Mouse (Mus musculus): Measurements from ENCODE around the gene Atp2b4. TPM values are rescaled to one million over a fixed set of nuclear protein-coding genes. Genes with fewer than 3 reads are reported as not detected.
A peak's percentile ranks its signal among the peaks of the same experiment; 100 is the strongest.
"Not testable (repeated sequence)": the region's sequence is repeated elsewhere in the genome, so short reads cannot be mapped to it uniquely, and the experiment has no call there.

Atp2b4 gene
- polyA plus RNA-seq, 1 experiment from 2014 or later, result 22.3 TPM

DNA sequence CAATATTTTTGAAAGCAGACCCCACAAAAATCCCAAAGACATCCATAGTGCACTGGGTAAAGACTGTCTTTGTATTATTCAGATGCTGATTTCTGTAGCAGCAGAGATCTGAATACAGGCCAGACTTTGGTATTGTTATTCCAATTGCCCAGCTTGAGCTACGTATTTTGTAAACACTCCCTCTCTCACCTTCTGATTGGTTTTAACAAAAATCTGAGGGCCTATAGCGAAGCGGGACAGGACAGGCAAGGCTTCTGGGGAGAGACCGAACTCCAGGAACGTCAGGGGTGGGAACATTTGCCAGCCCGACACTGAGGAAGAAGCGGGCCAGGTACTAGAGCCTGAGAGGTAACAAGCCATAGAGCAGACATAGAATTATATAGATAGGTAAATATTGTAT lies 133.1 kb downstream of the Atp2b4 start:
- Histone ChIP-seq H3K4me3 (replicated peaks) (no peak overlapping the region), H3K36me3 (no peaks in the 10 kb centered on the region), H3K4me1 (no peaks in the 10 kb centered on the region), H3K9me3 (replicated peaks) (no peaks in the 10 kb centered on the region), H3K9ac (no peak overlapping the region), H3K27me3 (no peaks in the 10 kb centered on the region), H3K27ac (replicated peaks) (no peak overlapping the region), H3K4me2 (replicated peaks) (no peak overlapping the region)
- ATAC-seq (ENCODE audit: insufficient number of reproducible peaks, low FRiP score, low TSS enrichment, low read depth), result no peak
- WGBS, result 55% methylated on average over 7 of the region's 7 CpGs

DNA sequence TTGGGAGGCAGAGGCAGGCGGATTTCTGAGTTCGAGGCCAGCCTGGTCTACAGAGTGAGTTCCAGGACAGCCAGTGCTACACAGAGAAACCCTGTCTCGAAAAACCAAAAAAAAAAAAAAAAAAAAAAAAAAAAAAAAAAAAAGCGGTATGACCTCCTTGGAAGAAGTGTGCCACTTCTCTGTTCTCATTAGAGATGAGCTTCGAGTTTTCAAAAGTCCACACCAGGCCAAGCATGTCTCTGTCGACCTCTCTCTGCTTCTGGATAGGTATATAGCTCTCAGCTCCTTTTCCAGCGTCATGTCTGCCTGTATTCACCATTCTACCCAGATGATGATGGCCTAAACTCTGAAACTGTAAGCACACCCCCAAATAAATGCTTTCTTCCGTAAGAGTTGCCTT lies 135.1 kb downstream of the Atp2b4 start:
- H3K4me1 ChIP-seq; H3K9ac ChIP-seq; H3K27ac ChIP-seq (replicated peaks); H3K36me3 ChIP-seq; ATAC-seq (ENCODE audit: insufficient number of reproducible peaks, low FRiP score, low TSS enrichment, low read depth); H3K9me3 ChIP-seq (replicated peaks); H3K4me2 ChIP-seq (replicated peaks); H3K4me3 ChIP-seq (replicated peaks); H3K27me3 ChIP-seq: not testable (repeated sequence)
- WGBS, result 86% methylated on average over 7 of the region's 8 CpGs

DNA sequence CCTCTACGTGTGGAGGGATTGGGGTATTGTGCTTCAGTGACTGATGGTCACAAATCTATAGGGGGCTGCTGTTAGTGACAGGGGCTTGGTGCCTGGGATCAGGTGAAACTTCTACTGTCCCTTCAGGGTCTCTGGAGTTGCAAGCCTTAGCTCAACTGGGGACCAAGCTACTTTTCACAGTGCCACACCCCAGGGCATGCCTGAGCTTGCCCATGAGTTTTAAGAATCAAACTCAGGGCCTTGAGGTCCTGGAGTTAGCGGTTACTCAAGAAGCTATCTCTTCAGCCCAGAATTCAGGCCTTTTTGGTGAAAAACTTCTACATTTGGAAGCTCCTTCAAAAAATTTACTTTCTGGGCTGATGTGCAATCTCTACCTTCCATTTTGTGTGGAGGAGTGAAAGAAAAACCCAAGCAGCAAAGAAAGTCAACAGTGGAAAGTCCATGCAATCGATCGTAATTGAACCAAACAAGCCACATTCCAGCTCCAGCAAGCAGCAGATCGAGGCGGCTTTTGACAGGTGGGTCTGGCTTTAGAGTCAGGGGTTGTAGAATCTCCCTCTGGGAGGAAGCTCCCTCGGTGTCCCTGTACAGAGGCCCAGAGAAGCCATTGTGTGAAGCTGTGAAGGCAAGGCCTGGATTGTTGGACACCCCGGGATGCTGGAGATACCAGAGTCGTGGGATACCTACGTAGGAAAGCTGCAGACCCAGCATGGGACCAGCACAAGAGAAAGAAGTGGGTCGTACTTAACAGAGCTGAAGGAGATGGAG lies 136.5 kb downstream of the Atp2b4 start:
- Histone ChIP-seq H3K4me3 (replicated peaks) (no peak overlapping the region), H3K27ac (replicated peaks) (0 out of 2 replicates have a peak overlapping the region, but pooled peaks have one; percentile 11), H3K4me1 (peaks cover 7% of the 10 kb centered on the region), H3K9ac (no peak overlapping the region), H3K4me2 (replicated peaks) (no peak overlapping the region), H3K9me3 (replicated peaks) (no peaks in the 10 kb centered on the region), H3K27me3 (no peaks in the 10 kb centered on the region), H3K36me3 (0 out of 2 replicates have a peak, but pooled peaks cover 1% of the 10 kb centered on the region)
- ATAC-seq (ENCODE audit: insufficient number of reproducible peaks, low FRiP score, low TSS enrichment, low read depth), result no peak
- WGBS, result 59% methylated on average over 11 of the region's 11 CpGs

DNA sequence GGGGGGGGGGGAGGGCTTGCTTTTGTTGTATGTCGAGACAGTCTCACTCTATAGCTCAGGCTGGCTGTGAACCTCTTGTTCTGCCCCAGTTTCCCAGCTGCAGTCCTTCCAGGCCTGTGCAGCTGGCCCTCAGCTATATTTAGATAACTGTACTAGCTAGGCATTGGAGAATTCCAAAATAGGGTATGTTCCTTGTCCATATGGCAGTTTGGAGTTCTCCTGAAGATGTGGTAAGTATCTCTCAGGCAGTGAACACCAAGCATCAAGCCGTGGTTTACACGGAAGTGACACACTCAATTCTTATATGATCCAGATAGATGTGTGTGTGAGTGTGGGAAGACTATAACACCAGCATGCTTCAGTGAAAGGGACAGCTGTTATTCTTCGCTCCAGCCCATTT lies 137.4 kb downstream of the Atp2b4 start:
- Histone ChIP-seq H3K4me3 (replicated peaks) (no peak overlapping the region), H3K9ac (no peak overlapping the region), H3K9me3 (replicated peaks) (no peaks in the 10 kb centered on the region), H3K27ac (replicated peaks) (0 out of 2 replicates have a peak overlapping the region, but pooled peaks have one; percentile 11), H3K4me2 (replicated peaks) (no peak overlapping the region), H3K36me3 (peaks cover 11% of the 10 kb centered on the region; the same call in 1 of the 2 replicates), H3K27me3 (no peaks in the 10 kb centered on the region), H3K4me1 (peaks cover 16% of the 10 kb centered on the region)
- 60% methylated on average over 4 of the region's 4 CpGs for WGBS
- no peak for ATAC-seq (ENCODE audit: insufficient number of reproducible peaks, low FRiP score, low TSS enrichment, low read depth)

DNA sequence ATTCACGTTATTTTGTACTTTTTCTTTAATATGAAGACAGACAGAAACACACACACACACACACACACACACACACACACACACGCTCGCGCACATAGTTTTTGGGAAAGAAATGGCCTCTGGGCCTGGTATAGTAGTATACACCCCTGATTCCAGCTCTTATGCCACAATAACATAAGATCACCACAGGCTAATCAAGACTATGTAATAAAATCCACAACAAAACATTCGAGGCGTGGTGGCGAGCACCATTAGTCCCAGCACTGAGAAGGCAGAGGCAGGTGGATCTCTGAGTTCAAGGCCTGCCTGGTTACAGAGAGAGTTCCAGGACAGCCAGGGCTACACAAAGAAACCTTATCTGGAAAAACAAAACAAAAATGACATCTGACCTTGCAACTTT lies 137.9 kb downstream of the Atp2b4 start:
- no peak overlapping the region for H3K9ac ChIP-seq
- H3K27me3 ChIP-seq, result no peaks in the 10 kb centered on the region
- H3K27ac ChIP-seq (replicated peaks), result no peak overlapping the region
- peaks cover 21% of the 10 kb centered on the region for H3K4me1 ChIP-seq
- H3K4me2 ChIP-seq (replicated peaks), result no peak overlapping the region
- WGBS, result 95% methylated on average over 7 of the region's 7 CpGs
- ATAC-seq (ENCODE audit: insufficient number of reproducible peaks, low FRiP score, low TSS enrichment, low read depth), result no peak
- H3K36me3 ChIP-seq, result peaks cover 16% of the 10 kb centered on the region; the same call in 1 of the 2 replicates
- H3K4me3 ChIP-seq (replicated peaks), result no peak overlapping the region
- no peaks in the 10 kb centered on the region for H3K9me3 ChIP-seq (replicated peaks)

DNA sequence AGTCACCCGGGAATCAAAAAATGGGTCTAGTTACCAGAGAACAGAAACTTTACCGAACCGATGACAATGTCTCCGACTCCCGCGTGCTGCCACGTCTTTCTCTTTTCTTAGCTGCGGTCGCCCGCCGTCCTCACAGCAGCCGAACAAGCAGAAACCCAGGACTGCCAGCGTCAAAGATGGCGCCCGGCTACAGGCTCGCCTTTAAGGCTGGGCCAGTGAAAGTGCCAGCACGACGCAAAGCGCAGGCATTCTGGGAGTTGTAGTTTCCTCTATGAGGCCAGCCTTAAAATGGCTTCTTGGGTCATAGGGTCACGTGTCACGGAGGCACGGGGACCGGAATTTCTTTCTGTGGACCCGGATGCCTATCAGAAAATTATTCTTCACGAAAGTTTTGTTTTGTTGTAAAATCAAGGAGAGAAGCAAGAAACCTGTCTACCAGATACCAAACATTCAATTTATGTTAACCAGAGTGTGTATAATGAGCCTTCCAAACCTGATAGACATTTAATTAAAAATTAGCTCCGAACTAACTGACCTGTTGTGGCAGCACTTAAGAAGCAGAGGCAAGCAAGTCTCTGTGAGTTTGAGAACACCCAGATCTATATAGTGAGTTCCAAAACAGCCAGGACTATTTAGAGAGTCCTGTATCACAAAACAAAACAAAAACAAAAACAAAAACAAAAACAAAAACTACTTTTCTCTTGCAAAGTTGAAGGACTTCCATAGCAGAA lies 139.5 kb downstream of the Atp2b4 start, which contains the start of gene Gm38394:
TSS of gene Gm38394 (minus strand) at position 116 of the 731 bp plus-strand sequence.
- Histone ChIP-seq H3K27me3 (no peaks in the 10 kb centered on the region), H3K27ac (replicated peaks) (peak within 1 kb of the TSS; percentile 94), H3K9me3 (replicated peaks) (no peaks in the 10 kb centered on the region), H3K36me3 (peaks cover 23% of the 10 kb centered on the region; the same call in 1 of the 2 replicates), H3K4me2 (replicated peaks) (peak within 1 kb of the TSS; percentile 73), H3K9ac (peak within 1 kb of the TSS; percentile 72), H3K4me1 (peaks cover 35% of the 10 kb centered on the region), H3K4me3 (replicated peaks) (peak within 1 kb of the TSS; percentile 80)
- WGBS, result 2% methylated on average over 26 of the region's 26 CpGs
- peak; percentile 97 for ATAC-seq (ENCODE audit: insufficient number of reproducible peaks, low FRiP score, low TSS enrichment, low read depth)

DNA sequence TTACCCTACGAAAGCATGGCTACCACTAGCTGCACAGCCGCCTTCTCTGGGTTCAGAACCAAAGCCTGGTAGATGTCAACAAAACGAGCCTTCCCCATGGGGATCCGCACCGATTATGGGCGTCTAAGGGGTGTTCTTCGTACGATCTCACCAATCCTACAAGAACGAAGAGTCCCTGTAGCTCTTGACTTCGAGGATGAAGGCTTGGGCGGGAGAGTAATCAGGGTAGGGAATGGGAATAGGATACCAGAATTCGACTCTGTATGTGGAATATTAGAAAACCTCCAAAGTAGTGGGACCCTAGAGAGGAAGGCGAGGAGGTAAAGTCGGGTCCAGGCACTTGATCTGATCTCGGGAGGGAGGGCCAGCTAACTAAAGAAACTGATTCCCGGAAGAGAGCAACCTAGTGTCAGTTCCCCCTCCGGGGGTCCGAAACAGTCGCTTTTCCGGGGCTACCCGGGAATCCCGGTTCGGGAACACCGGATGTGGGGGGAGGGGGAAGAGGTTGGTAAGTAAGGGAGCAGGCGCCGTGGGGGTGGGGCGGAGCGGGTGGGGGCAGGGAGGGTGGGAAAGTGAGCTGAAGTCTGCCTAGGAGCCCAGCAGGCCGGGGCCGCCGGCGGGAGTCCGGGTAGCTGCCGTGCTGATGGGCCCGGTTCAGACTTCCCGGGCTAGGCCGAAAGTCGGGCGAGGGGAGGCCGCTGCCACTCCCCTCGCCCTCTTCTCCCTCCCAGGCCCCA lies 140.2 kb downstream of the Atp2b4 start, which contains the start of gene Zbed6:
TSS of gene Zbed6 (minus strand) at position 420 of the 737 bp plus-strand sequence.
- peak; percentile 70 for ATAC-seq (ENCODE audit: insufficient number of reproducible peaks, low FRiP score, low TSS enrichment, low read depth)
- WGBS, result under 1% methylated on average over 40 of the region's 41 CpGs
- H3K4me2 ChIP-seq (replicated peaks), result peak within 1 kb of the TSS; percentile 73
- no peaks in the 10 kb centered on the region for H3K9me3 ChIP-seq (replicated peaks)
- H3K36me3 ChIP-seq, result peaks cover 23% of the 10 kb centered on the region; the same call in 1 of the 2 replicates
- peak within 1 kb of the TSS; percentile 94 for H3K27ac ChIP-seq (replicated peaks)
- H3K27me3 ChIP-seq, result no peaks in the 10 kb centered on the region
- H3K4me3 ChIP-seq (replicated peaks), result peak within 1 kb of the TSS; percentile 80
- peaks cover 38% of the 10 kb centered on the region for H3K4me1 ChIP-seq
- peak within 1 kb of the TSS; percentile 72 for H3K9ac ChIP-seq

DNA sequence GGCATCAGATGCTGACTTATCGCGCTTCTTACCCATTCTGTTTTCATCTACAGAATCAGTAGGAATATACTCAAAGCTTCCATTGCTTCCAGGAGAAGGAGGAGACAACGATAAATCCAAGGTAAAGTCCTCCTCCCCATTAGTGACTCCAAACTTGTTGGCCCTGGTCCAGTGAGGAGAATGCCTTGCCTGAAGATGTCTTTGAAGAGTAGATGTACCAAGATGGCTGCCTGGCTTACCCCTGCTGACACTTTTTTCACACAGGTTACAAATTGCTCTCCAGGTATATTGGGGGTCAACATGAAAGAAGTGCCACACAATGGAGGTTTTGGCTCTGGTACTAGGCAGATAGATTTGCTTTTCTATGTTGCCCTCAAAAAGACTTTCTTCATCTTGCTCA lies 142.0 kb downstream of the Atp2b4 start:
- 62% methylated on average over 3 of the region's 3 CpGs for WGBS
- H3K27ac ChIP-seq (replicated peaks), result no peak overlapping the region
- H3K4me2 ChIP-seq (replicated peaks), result peak overlapping the region; percentile 73
- peak overlapping the region; percentile 80 for H3K4me3 ChIP-seq (replicated peaks)
- no peaks in the 10 kb centered on the region for H3K27me3 ChIP-seq
- H3K36me3 ChIP-seq, result peaks cover 24% of the 10 kb centered on the region; the same call in 1 of the 2 replicates
- peaks cover 38% of the 10 kb centered on the region for H3K4me1 ChIP-seq
- no peak overlapping the region for H3K9ac ChIP-seq
- no peak for ATAC-seq (ENCODE audit: insufficient number of reproducible peaks, low FRiP score, low TSS enrichment, low read depth)
- H3K9me3 ChIP-seq (replicated peaks), result no peaks in the 10 kb centered on the region

DNA sequence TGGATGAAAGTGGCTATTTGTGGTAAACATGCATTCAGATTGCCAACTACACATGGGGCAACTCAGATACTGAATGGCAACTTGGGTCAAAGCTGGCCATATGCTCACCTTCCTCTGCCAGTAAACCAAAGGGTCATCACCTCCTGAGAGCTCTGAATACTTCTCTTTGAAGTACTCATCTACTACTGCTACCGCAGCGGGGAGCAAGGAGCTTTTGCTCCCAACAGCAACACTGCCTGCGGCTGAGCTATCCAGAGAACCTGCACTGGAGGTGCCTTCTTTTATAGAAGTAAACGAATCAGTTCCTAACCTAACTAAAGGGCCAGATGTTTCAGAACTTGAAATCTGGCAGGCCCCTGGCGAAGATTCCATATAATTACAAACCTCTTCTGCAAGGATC lies 144.0 kb downstream of the Atp2b4 start:
- WGBS, result 60% methylated on average over 5 of the region's 5 CpGs
- H3K36me3 ChIP-seq, result peaks cover 26% of the 10 kb centered on the region; the same call in 1 of the 2 replicates

DNA sequence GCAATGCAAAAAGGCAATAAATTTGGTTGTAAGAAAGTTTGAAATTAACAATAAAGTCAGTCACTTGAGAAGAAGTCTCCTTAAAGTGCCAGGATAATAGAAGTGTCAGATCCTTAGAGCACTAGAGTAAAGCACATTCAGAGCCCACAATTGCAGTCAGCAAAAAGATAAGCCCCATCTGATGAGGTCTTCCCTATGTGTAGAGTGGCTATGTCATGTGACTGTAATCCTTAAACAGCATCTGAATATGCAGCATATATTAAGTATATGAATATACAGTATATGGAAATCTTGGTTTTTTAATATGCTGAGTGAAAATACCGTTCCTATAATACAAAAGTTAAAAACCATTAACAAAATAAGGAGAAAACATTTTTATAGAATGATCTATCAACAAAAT lies 147.8 kb downstream of the Atp2b4 start:
- H3K4me1 ChIP-seq, result peaks cover 17% of the 10 kb centered on the region; the same call in 1 of the 2 replicates
- 89% methylated on average over 1 of the region's 1 CpGs for WGBS
- no peak overlapping the region for H3K4me2 ChIP-seq (replicated peaks)
- H3K27me3 ChIP-seq, result no peaks in the 10 kb centered on the region
- ATAC-seq (ENCODE audit: insufficient number of reproducible peaks, low FRiP score, low TSS enrichment, low read depth), result no peak
- H3K27ac ChIP-seq (replicated peaks), result no peak overlapping the region
- H3K36me3 ChIP-seq, result peaks cover 17% of the 10 kb centered on the region; the same call in 1 of the 2 replicates
- no peaks in the 10 kb centered on the region for H3K9me3 ChIP-seq (replicated peaks)
- H3K9ac ChIP-seq, result no peak overlapping the region
- H3K4me3 ChIP-seq (replicated peaks), result no peak overlapping the region

More for the DNA sequence above, 144.0 kb downstream of the Atp2b4 start:
- Histone ChIP-seq H3K4me3 (replicated peaks) (no peak overlapping the region), H3K27ac (replicated peaks) (0 out of 2 replicates have a peak overlapping the region, but pooled peaks have one; percentile 19), H3K9me3 (replicated peaks) (no peaks in the 10 kb centered on the region), H3K27me3 (no peaks in the 10 kb centered on the region), H3K4me2 (replicated peaks) (0 out of 2 replicates have a peak overlapping the region, but pooled peaks have one; percentile 4), H3K4me1 (peaks cover 38% of the 10 kb centered on the region), H3K9ac (no peak overlapping the region)
- no peak for ATAC-seq (ENCODE audit: insufficient number of reproducible peaks, low FRiP score, low TSS enrichment, low read depth)
